Mouse (Mus musculus) ZHBTc4 (cell line): ENCODE results near the gene Gm3015.
"Not testable (repeated sequence)": the region's sequence is repeated elsewhere in the genome, so short reads cannot be mapped to it uniquely, and the experiment has no call there.

ENCODE experiments used
- DNase-seq: peaks from one replicate; pipeline ENCODE4 v3.0.0-alpha.2; 2011; ENCODE audit warnings: low read depth, low spot score

Gene Gm3015

DNA sequence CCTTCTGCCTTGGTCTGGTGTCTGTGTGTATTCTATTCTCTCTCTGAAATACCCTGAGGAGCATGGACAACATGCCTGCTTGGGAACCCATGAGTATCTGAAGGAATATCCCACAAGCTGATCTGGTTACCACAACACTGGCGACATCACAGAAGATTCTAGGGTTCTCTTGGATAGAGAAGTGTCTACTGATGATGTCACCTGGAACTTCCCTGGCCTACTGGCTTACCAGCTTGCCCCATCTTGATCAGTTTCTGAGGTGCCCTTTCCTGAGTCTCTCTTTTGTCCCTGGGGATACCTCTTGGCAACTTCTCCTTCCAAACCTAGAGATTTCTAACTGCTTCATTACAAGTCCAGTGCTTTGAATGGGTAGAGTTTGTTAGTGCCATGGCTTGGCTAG, at the start of gene Gm3015:
Gene Gm3015 (minus strand): TSS at position 101 of the 400 bp plus-strand sequence.
- DNase-seq: not testable (repeated sequence)

DNA sequence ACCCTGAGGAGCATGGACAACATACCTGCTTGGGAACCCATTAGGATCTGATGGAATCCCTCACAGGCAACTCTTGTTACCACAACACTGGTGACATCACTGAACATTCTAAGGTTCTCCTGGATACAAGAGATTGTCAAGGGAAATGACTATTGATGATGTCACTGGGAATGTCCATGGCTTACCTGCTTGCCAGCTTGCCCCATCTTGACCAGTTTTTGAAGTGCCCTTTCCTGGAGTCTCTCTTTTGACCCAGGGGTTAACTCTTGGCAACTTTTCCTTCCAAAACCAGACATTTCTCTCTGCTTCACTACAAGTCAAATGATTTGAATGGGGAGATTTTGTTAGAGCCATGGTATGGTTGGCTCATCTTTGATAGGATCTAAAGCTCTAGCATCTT, 29.3 kb upstream of the Gm3015 start, which contains the start of gene Gm10377:
Gene Gm10377 (minus strand): TSS at position 101 of the 400 bp plus-strand sequence.
- not testable (repeated sequence) for DNase-seq
